Mouse (Mus musculus): ENCODE results near the gene Mosmo. TPM values are rescaled to one million over a fixed set of nuclear protein-coding genes. Genes with fewer than 3 reads are reported as not detected.
A peak's percentile ranks its signal among the peaks of the same experiment; 100 is the strongest.
"Not testable (repeated sequence)": the region's sequence is repeated elsewhere in the genome, so short reads cannot be mapped to it uniquely, and the experiment has no call there.

Mosmo gene
- polyA plus RNA-seq, 1 experiment from 2014 or later = 17.8 TPM

DNA sequence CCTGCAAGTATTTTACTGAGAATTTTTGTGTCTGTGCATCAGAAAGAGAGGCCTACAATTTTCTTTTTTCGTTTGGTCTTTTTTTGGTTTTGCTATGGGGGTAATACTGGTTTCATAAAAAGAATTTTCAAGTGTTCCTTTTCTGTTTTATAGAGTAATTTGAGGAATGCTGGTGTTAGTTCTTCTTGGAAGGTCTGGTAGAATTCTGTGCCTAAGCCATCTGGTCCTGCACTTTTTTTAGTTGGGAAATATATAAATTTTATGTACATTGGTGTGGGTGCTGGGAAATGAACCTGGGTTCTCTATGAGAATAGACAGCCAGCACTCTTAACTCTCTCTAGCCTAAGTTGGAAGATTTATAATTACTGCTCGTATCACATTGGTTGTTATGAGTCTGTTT, 34.7 kb downstream of the Mosmo start:
- Histone ChIP-seq H3K4me1 (ENCODE audit: control insufficient read depth, insufficient read depth, low read length) (no peaks in the 10 kb centered on the region), H3K4me2 (ENCODE audit: low read depth, low read length) (no peak overlapping the region), H3K36me3 (replicated peaks; ENCODE audit: control insufficient read depth, insufficient read depth, low read depth, low read length) (no peaks in the 10 kb centered on the region), H3K27ac (replicated peaks; ENCODE audit: low read depth, low read length) (no peak overlapping the region), H3K9ac (replicated peaks; ENCODE audit: low read length) (no peak overlapping the region), H3K27me3 (ENCODE audit: control insufficient read depth, insufficient read depth, low read length) (no peaks in the 10 kb centered on the region), H3K9me3 (replicated peaks; ENCODE audit: control insufficient read depth, low read length) (no peaks in the 10 kb centered on the region), H3K4me3 (ENCODE audit: low read depth, low read length) (no peak overlapping the region)
- DNase-seq (ENCODE audit: low spot score) (no peak), ATAC-seq (replicated peaks; ENCODE audit: insufficient number of reproducible peaks, low FRiP score, low TSS enrichment, low read depth) (no peak)
- 92% methylated on average over 2 of the region's 2 CpGs for WGBS

DNA sequence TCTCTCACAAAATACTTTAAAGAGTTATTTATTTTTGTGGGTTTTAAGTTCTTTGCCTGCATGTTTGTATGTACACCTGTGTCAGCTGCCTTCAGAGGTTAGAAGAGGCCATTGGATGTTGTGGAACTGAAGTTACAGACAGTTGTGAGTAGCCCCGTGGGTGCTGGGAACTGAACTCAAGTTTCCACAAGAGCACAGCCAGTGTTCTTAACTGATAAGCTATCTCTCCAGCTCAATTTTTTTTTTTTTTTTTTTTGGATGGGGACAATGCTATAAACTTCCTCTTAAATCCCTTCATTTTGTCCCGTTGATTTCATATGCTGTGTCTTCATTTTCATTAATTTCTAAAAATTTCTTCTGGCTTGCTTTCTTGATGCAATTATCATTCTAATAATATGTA, 35.8 kb downstream of the Mosmo start:
- Histone ChIP-seq H3K4me2 (ENCODE audit: low read depth, low read length) (no peak overlapping the region), H3K9ac (replicated peaks; ENCODE audit: low read length) (no peak overlapping the region), H3K4me1 (ENCODE audit: control insufficient read depth, insufficient read depth, low read length) (no peaks in the 10 kb centered on the region), H3K27ac (replicated peaks; ENCODE audit: low read depth, low read length) (no peak overlapping the region), H3K9me3 (replicated peaks; ENCODE audit: control insufficient read depth, low read length) (no peaks in the 10 kb centered on the region), H3K27me3 (ENCODE audit: control insufficient read depth, insufficient read depth, low read length) (no peaks in the 10 kb centered on the region), H3K4me3 (ENCODE audit: low read depth, low read length) (no peak overlapping the region), H3K36me3 (replicated peaks; ENCODE audit: control insufficient read depth, insufficient read depth, low read depth, low read length) (no peaks in the 10 kb centered on the region)
- DNase-seq (ENCODE audit: low spot score) (no peak), ATAC-seq (replicated peaks; ENCODE audit: insufficient number of reproducible peaks, low FRiP score, low TSS enrichment, low read depth) (no peak)
- WGBS = 93% methylated on average over 2 of the region's 2 CpGs

DNA sequence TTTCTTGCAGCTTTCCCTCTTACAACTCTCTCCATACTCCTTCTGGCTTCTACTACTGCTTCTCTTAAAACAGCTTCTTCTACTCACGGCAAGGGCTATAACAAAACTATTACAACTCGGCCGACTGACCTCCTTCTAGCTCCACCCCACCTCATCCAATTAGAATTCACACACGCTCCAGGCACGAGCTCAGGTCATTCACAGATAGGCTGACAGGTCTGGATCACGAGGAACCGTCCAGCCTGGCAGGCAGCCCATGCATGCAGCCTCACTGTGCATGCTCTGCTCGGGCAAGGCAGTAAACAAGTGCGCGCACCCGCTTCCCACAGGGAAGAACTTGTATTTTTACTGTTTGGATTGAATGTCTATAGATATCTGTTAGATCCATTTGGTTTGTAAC, 36.5 kb downstream of the Mosmo start:
- 94% methylated on average over 11 of the region's 11 CpGs for WGBS
- not testable (repeated sequence) for H3K4me3 ChIP-seq (ENCODE audit: low read depth, low read length); H3K27ac ChIP-seq (replicated peaks; ENCODE audit: low read depth, low read length); H3K4me2 ChIP-seq (ENCODE audit: low read depth, low read length); H3K27me3 ChIP-seq (ENCODE audit: control insufficient read depth, insufficient read depth, low read length); ATAC-seq (replicated peaks; ENCODE audit: insufficient number of reproducible peaks, low FRiP score, low TSS enrichment, low read depth); H3K9me3 ChIP-seq (replicated peaks; ENCODE audit: control insufficient read depth, low read length); H3K9ac ChIP-seq (replicated peaks; ENCODE audit: low read length); H3K4me1 ChIP-seq (ENCODE audit: control insufficient read depth, insufficient read depth, low read length); H3K36me3 ChIP-seq (replicated peaks; ENCODE audit: control insufficient read depth, insufficient read depth, low read depth, low read length); DNase-seq (ENCODE audit: low spot score)

DNA sequence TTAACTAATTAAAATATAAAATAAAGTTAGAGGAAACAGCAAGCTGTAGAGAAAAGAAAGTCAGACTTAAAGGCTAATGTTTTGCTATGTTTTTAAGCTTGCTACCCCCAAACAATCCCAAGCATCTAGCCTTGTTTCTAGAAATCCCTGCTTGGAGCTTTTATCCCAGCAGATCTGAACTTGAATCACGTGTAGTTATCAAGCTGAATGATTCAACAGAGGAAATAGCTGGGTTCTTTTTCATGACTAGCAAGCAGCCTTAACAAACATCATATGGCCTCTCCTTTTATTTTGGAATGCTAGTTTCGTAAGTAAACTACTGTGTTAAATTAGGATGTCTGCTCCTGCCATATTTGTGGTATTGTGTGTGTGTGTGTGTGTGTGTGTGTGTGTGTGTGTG, 39.8 kb downstream of the Mosmo start:
- Histone ChIP-seq H3K4me2 (ENCODE audit: low read depth, low read length) (no peak overlapping the region), H3K9me3 (replicated peaks; ENCODE audit: control insufficient read depth, low read length) (no peaks in the 10 kb centered on the region), H3K4me1 (ENCODE audit: control insufficient read depth, insufficient read depth, low read length) (no peaks in the 10 kb centered on the region), H3K27ac (replicated peaks; ENCODE audit: low read depth, low read length) (no peak overlapping the region), H3K36me3 (replicated peaks; ENCODE audit: control insufficient read depth, insufficient read depth, low read depth, low read length) (no peaks in the 10 kb centered on the region; the same call in 1 of the 2 replicates), H3K4me3 (ENCODE audit: low read depth, low read length) (no peak overlapping the region), H3K9ac (replicated peaks; ENCODE audit: low read length) (no peak overlapping the region), H3K27me3 (ENCODE audit: control insufficient read depth, insufficient read depth, low read length) (no peaks in the 10 kb centered on the region)
- DNase-seq (ENCODE audit: low spot score) (no peak), ATAC-seq (replicated peaks; ENCODE audit: insufficient number of reproducible peaks, low FRiP score, low TSS enrichment, low read depth) (no peak)
- 62% methylated on average over 2 of the region's 2 CpGs for WGBS

DNA sequence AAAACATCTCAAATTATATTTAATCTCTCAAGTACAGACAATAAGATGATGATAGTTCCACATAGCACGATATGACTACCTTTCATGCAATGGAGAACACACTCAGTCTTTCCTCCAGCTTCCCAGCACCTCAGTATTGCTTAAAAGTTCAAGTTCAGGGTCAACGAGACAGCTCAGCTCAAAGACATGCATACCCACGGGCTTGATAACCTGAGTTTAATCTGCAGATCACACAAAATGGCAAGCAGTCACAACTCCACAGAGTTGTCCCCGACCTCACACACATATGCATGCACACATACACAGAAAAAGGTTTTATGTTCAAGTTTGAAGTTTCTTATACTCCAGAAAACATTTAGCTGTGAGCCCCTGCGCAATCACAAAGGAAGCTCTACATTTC, 43.6 kb downstream of the Mosmo start:
- H3K27me3 ChIP-seq (ENCODE audit: control insufficient read depth, insufficient read depth, low read length) = no peaks in the 10 kb centered on the region
- no peak overlapping the region for H3K4me2 ChIP-seq (ENCODE audit: low read depth, low read length)
- H3K36me3 ChIP-seq (replicated peaks; ENCODE audit: control insufficient read depth, insufficient read depth, low read depth, low read length) = no peaks in the 10 kb centered on the region; the same call in 1 of the 2 replicates
- ATAC-seq (replicated peaks; ENCODE audit: insufficient number of reproducible peaks, low FRiP score, low TSS enrichment, low read depth) (no peak), DNase-seq (ENCODE audit: low spot score) (no peak)
- H3K4me1 ChIP-seq (ENCODE audit: control insufficient read depth, insufficient read depth, low read length) = no peaks in the 10 kb centered on the region
- H3K9ac ChIP-seq (replicated peaks; ENCODE audit: low read length) = no peak overlapping the region
- WGBS = 85% methylated on average over 5 of the region's 5 CpGs
- no peak overlapping the region for H3K27ac ChIP-seq (replicated peaks; ENCODE audit: low read depth, low read length)
- no peak overlapping the region for H3K4me3 ChIP-seq (ENCODE audit: low read depth, low read length)
- no peaks in the 10 kb centered on the region for H3K9me3 ChIP-seq (replicated peaks; ENCODE audit: control insufficient read depth, low read length)

DNA sequence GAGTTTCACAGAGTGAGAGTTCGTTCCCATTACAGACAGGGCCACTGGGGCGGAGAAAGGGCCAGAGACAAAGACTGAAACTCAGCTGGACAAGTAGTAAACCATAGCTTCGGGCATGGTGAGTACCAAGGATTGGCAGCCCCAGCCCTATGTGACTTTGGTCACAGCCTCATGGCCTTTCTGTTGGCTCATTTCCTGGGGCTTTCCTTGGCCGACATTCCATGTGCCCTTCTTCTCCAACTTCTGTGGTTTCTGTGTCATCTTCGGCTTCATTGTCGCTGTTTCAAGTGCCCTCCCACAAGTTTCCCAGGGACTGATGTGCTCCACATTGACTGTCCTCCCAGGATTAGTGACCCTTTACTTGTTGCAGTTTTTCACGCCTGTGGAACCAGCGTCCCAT, 44.0 kb downstream of the Mosmo start:
- H3K9me3 ChIP-seq (replicated peaks; ENCODE audit: control insufficient read depth, low read length) = no peaks in the 10 kb centered on the region
- no peaks in the 10 kb centered on the region; the same call in 1 of the 2 replicates for H3K36me3 ChIP-seq (replicated peaks; ENCODE audit: control insufficient read depth, insufficient read depth, low read depth, low read length)
- no peak overlapping the region for H3K27ac ChIP-seq (replicated peaks; ENCODE audit: low read depth, low read length)
- no peak for DNase-seq (ENCODE audit: low spot score)
- H3K4me1 ChIP-seq (ENCODE audit: control insufficient read depth, insufficient read depth, low read length) = no peaks in the 10 kb centered on the region
- no peak for ATAC-seq (replicated peaks; ENCODE audit: insufficient number of reproducible peaks, low FRiP score, low TSS enrichment, low read depth)
- no peak overlapping the region for H3K9ac ChIP-seq (replicated peaks; ENCODE audit: low read length)
- no peak overlapping the region for H3K4me2 ChIP-seq (ENCODE audit: low read depth, low read length)
- WGBS = 92% methylated on average over 8 of the region's 8 CpGs
- H3K27me3 ChIP-seq (ENCODE audit: control insufficient read depth, insufficient read depth, low read length) = no peaks in the 10 kb centered on the region
- no peak overlapping the region for H3K4me3 ChIP-seq (ENCODE audit: low read depth, low read length)

DNA sequence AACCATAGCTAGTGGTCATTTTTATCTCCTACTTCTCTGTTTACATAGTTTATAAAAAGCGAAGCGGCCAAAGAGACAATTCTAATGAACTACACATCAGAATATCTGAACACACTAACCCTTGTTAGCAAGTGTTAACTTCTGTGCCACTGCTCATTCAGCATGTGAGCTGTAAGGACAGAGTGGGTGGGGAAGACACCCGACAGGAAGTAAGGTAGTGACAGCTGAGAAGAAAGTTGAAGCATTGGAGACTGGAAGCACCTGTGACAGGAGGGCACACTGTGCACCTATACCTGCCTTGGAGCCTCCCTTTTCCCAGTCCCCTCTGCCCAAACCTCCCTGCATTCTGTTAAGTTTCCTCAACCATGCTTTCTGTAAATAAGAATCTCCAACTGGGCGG, 44.6 kb downstream of the Mosmo start:
- ATAC-seq (replicated peaks; ENCODE audit: insufficient number of reproducible peaks, low FRiP score, low TSS enrichment, low read depth) = no peak
- Histone ChIP-seq H3K4me3 (ENCODE audit: low read depth, low read length) (no peak overlapping the region), H3K27me3 (ENCODE audit: control insufficient read depth, insufficient read depth, low read length) (no peaks in the 10 kb centered on the region), H3K36me3 (replicated peaks; ENCODE audit: control insufficient read depth, insufficient read depth, low read depth, low read length) (no peaks in the 10 kb centered on the region; the same call in 1 of the 2 replicates), H3K9me3 (replicated peaks; ENCODE audit: control insufficient read depth, low read length) (no peaks in the 10 kb centered on the region), H3K4me2 (ENCODE audit: low read depth, low read length) (no peak overlapping the region), H3K9ac (replicated peaks; ENCODE audit: low read length) (no peak overlapping the region), H3K27ac (replicated peaks; ENCODE audit: low read depth, low read length) (no peak overlapping the region), H3K4me1 (ENCODE audit: control insufficient read depth, insufficient read depth, low read length) (no peaks in the 10 kb centered on the region)
- no peak for DNase-seq (ENCODE audit: low spot score)
- 94% methylated on average over 4 of the region's 4 CpGs for WGBS

DNA sequence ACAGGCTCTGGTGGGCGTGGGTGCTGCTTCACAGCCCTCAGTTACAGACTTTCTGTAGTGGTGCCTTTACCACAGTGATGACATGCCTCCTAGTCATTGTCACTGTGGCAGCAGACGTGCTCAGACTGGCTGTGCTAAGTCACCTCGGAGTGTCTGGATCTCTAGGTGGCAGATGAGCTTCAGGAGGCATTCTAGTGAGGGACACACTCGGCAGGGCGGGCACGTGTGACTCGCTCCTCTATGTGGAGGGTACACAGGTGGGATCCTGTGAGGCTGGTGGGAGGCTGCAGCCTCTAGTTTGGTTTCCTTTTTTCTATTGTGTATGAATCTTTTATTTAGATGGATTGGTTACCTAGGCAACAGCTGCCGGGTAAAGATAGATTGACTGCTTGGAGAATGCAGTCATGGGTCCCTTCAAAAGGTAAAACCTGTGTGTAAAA, 45.4 kb downstream of the Mosmo start:
- Histone ChIP-seq H3K4me2 (ENCODE audit: low read depth, low read length) (no peak overlapping the region), H3K4me1 (ENCODE audit: control insufficient read depth, insufficient read depth, low read length) (no peaks in the 10 kb centered on the region), H3K4me3 (ENCODE audit: low read depth, low read length) (no peak overlapping the region), H3K9ac (replicated peaks; ENCODE audit: low read length) (no peak overlapping the region), H3K36me3 (replicated peaks; ENCODE audit: control insufficient read depth, insufficient read depth, low read depth, low read length) (no peaks in the 10 kb centered on the region; the same call in 1 of the 2 replicates), H3K27me3 (ENCODE audit: control insufficient read depth, insufficient read depth, low read length) (no peaks in the 10 kb centered on the region), H3K27ac (replicated peaks; ENCODE audit: low read depth, low read length) (no peak overlapping the region), H3K9me3 (replicated peaks; ENCODE audit: control insufficient read depth, low read length) (no peaks in the 10 kb centered on the region)
- DNase-seq (ENCODE audit: low spot score) = peak; percentile 19
- WGBS = 74% methylated on average over 8 of the region's 8 CpGs
- no peak for ATAC-seq (replicated peaks; ENCODE audit: insufficient number of reproducible peaks, low FRiP score, low TSS enrichment, low read depth)

Data from embryonic facial prominence, embryonic 11.5 days (tissue).